Mouse (Mus musculus) heart, postnatal 36 days (tissue): ENCODE measurements around the gene Insm1. TPM values are rescaled to one million over a fixed set of nuclear protein-coding genes. Genes with fewer than 3 reads are reported as not detected.

ENCODE experiments used
- DNase-seq, 2 experiments: peaks; one replicate each; pipeline ENCODE4 v3.0.0; 2021 to 2022
- intact Hi-C: fragments of 180-260 bp; cut with DNase I; formaldehyde crosslinking; loops from one replicate; pipeline ENCODE4 v1.15.1; 2025
- total RNA-seq, 2 experiments: library from RNA; stranded (reverse); gene quantifications; 2 replicates each; pipeline ENCODE4 v1.2.3; 2021

Insm1 gene
- total RNA-seq, result not detected

- intact Hi-C loops, result loop anchor here (5.0 kb wide), 1 partner anchor 866 kb away; the partner anchor contains the start of gene Nkx2-4
- DNase-seq, result peak; percentile 20 to 23
Observed at GRCm38 (mm10) chr2:146221076-146221928, at the start of gene Insm1. Gene Insm1, plus strand, starts transcription at chr2:146221921.

- intact Hi-C loops, result no loop called here
- no peak for DNase-seq
Observed at GRCm38 (mm10) chr2:146172106-146172505, 49.6 kb upstream of the Insm1 start.

- intact Hi-C loops, result no loop called here
- DNase-seq, result no peak
Observed at GRCm38 (mm10) chr2:146174173-146174572, 47.5 kb upstream of the Insm1 start.

- intact Hi-C loops, result no loop called here
- DNase-seq, result no peak
Observed at GRCm38 (mm10) chr2:146178718-146179117, 43.0 kb upstream of the Insm1 start.

GRCm38 (mm10) chr2:146183830-146184793, 37.6 kb upstream of the Insm1 start:
- intact Hi-C loops, result no loop called here
- no peak for DNase-seq

GRCm38 (mm10) chr2:146196126-146196525, 25.6 kb upstream of the Insm1 start:
- intact Hi-C loops, result no loop called here
- DNase-seq, result no peak

- intact Hi-C loops, result no loop called here
- DNase-seq, result no peak
Observed at GRCm38 (mm10) chr2:146197947-146198346, 23.8 kb upstream of the Insm1 start.

GRCm38 (mm10) chr2:146210968-146211367, 10.8 kb upstream of the Insm1 start:
- intact Hi-C loops, result no loop called here
- no peak for DNase-seq

GRCm38 (mm10) chr2:146214715-146215114, 7.0 kb upstream of the Insm1 start:
- DNase-seq, result peak in 1 of 2 experiments; percentile 11
- intact Hi-C loops, result loop anchor here (5.0 kb wide), 1 partner anchor 203 kb away; no protein-coding TSS in a partner anchor

GRCm38 (mm10) chr2:146216111-146217064, 5.3 kb upstream of the Insm1 start:
- intact Hi-C loops, result loop anchor here (5.0 kb wide), 1 partner anchor 201 kb away; no protein-coding TSS in a partner anchor
- DNase-seq, result no peak

- no peak for DNase-seq
- intact Hi-C loops, result loop anchor here (5.0 kb wide), 1 partner anchor 200 kb away; no protein-coding TSS in a partner anchor
Observed at GRCm38 (mm10) chr2:146217227-146217980, 4.3 kb upstream of the Insm1 start.

GRCm38 (mm10) chr2:146218161-146218691, 3.5 kb upstream of the Insm1 start:
- DNase-seq, result peak in 1 of 2 experiments; percentile 7
- intact Hi-C loops, result loop anchor here (5.0 kb wide), 1 partner anchor 199 kb away; no protein-coding TSS in a partner anchor

- intact Hi-C loops, result loop anchor here (5.0 kb wide), 1 partner anchor 198 kb away; no protein-coding TSS in a partner anchor
Observed at GRCm38 (mm10) chr2:146218881-146219535, 2.7 kb upstream of the Insm1 start.

GRCm38 (mm10) chr2:146219791-146220190, 1.9 kb upstream of the Insm1 start:
- intact Hi-C loops, result loop anchor here (5.0 kb wide), 2 partner anchors 198 to 868 kb away; partner anchors contain the start of gene Nkx2-4
- DNase-seq, result no peak

More at GRCm38 (mm10) chr2:146218881-146219535, 2.7 kb upstream of the Insm1 start:
- DNase-seq, result no peak

- DNase-seq, result no peak
- intact Hi-C loops, result loop anchor here (5.0 kb wide), 1 partner anchor 867 kb away; the partner anchor contains the start of gene Nkx2-4
Observed at GRCm38 (mm10) chr2:146220591-146221075, 1.1 kb upstream of the Insm1 start.

- DNase-seq, result no peak
- intact Hi-C loops, result loop anchor here (5.0 kb wide), 1 partner anchor 865 kb away; the partner anchor contains the start of gene Nkx2-4
Observed at GRCm38 (mm10) chr2:146221929-146222278, 183 bp downstream of the Insm1 start.
